In the genomic region with DNA sequence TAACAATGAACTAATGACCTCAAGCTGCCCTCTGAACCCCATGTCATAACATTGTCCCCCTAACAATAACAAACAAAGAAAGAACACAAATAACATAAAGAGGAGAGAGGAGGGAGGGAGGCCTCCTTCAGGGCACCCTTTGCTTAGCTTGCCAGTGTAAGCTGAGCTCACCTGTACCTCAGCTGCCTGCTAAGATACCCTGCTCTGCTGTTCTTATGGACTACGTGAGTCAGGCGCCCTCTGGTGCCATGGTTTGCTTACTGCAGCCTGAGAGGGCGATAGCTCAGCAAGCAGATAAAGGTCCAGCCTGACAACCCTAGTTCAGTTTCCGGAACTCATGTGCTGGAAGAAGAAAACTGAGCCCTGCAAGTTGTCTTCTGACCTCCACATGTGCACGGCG, we compare ENCODE assay signal across 8 mouse cellular contexts.
DNase-seq lines count a peak whose midpoint lies in the region; ATAC-seq and TF ChIP-seq lines count a peak whose summit lies in the region.

No protein-coding gene starts in this region.

- H3K4me2 ChIP-seq in hindbrain, embryonic 11.5 days (replicated peaks; ENCODE audit: low read depth, low read length): no peak overlapping the region
- no peak overlapping the region for H3K4me2 ChIP-seq in hindbrain, embryonic 16.5 days (ENCODE audit: low read length)
- H3K4me2 ChIP-seq in neural tube, embryonic 15.5 days: no peak overlapping the region

- peak; percentile 64 for DNase-seq in hindbrain, embryonic 11.5 days (ENCODE audit: low spot score)
- DNase-seq in 416B (ENCODE audit: low read depth): peak; percentile 58
- peak; percentile 70 for DNase-seq in kidney, adult 9 months
- peak; percentile 37 for DNase-seq in retina, postnatal 7 days (ENCODE audit: low read depth, low spot score)
- DNase-seq in frontal cortex, postnatal 14 days (ENCODE audit: low spot score in 2 of 2): no peak

- no peaks in the 10 kb centered on the region for H3K9me3 ChIP-seq in hindbrain, embryonic 11.5 days (ENCODE audit: control insufficient read depth, low read length)
- H3K9me3 ChIP-seq in hindbrain, embryonic 16.5 days (ENCODE audit: control insufficient read depth, low read length): no peaks in the 10 kb centered on the region
- H3K9me3 ChIP-seq in E14TG2a.4 (ENCODE audit: low read length): no peaks in the 10 kb centered on the region
- no peaks in the 10 kb centered on the region for H3K9me3 ChIP-seq in neural tube, embryonic 15.5 days (replicated peaks)

- WGBS in hindbrain, embryonic 11.5 days: 70% methylated on average over 6 of the region's 6 CpGs
- 69% methylated on average over 6 of the region's 6 CpGs for WGBS in hindbrain, embryonic 16.5 days
- 74% methylated on average over 6 of the region's 6 CpGs for WGBS in neural tube, embryonic 15.5 days

- no peaks in the 10 kb centered on the region for H3K4me1 ChIP-seq in hindbrain, embryonic 11.5 days (replicated peaks; ENCODE audit: control insufficient read depth, insufficient read depth, low read length)
- H3K4me1 ChIP-seq in hindbrain, embryonic 16.5 days (ENCODE audit: control insufficient read depth, insufficient read depth, low read depth, low read length): no peaks in the 10 kb centered on the region; the same call in 1 of the 2 replicates
- H3K4me1 ChIP-seq in E14TG2a.4 (replicated peaks; ENCODE audit: low read depth, low read length): peaks cover 36% of the 10 kb centered on the region
- peaks cover 5% of the 10 kb centered on the region for H3K4me1 ChIP-seq in neural tube, embryonic 15.5 days

- peak; percentile 86 for TF ChIP-seq CTCF in E14TG2a.4 (conservative IDR thresholded peaks at IDR 0.05; ENCODE audit: low read length)

- H3K36me3 ChIP-seq in hindbrain, embryonic 11.5 days (ENCODE audit: control insufficient read depth, insufficient read depth, low read length): no peaks in the 10 kb centered on the region
- no peaks in the 10 kb centered on the region for H3K36me3 ChIP-seq in hindbrain, embryonic 16.5 days (ENCODE audit: control insufficient read depth, insufficient read depth, low read length)
- H3K36me3 ChIP-seq in E14TG2a.4 (ENCODE audit: insufficient read depth, low read length): no peaks in the 10 kb centered on the region
- H3K36me3 ChIP-seq in neural tube, embryonic 15.5 days: no peaks in the 10 kb centered on the region

- no peak overlapping the region for H3K4me3 ChIP-seq in hindbrain, embryonic 11.5 days (ENCODE audit: low read depth, low read length)
- H3K4me3 ChIP-seq in hindbrain, embryonic 16.5 days (ENCODE audit: low read length): no peak overlapping the region
- H3K4me3 ChIP-seq in E14TG2a.4 (replicated peaks; ENCODE audit: low read length): no peak overlapping the region
- no peak overlapping the region for H3K4me3 ChIP-seq in neural tube, embryonic 15.5 days (replicated peaks)

- H3K27ac ChIP-seq in hindbrain, embryonic 11.5 days (ENCODE audit: low read depth, low read length): no peak overlapping the region
- no peak overlapping the region for H3K27ac ChIP-seq in hindbrain, embryonic 16.5 days (ENCODE audit: low read depth, low read length)
- H3K27ac ChIP-seq in neural tube, embryonic 15.5 days (replicated peaks): no peak overlapping the region

- no peaks in the 10 kb centered on the region for H3K27me3 ChIP-seq in hindbrain, embryonic 11.5 days (ENCODE audit: control insufficient read depth, insufficient read depth, low read length)
- no peaks in the 10 kb centered on the region for H3K27me3 ChIP-seq in hindbrain, embryonic 16.5 days (replicated peaks; ENCODE audit: control insufficient read depth, insufficient read depth, low read length)
- no peaks in the 10 kb centered on the region for H3K27me3 ChIP-seq in E14TG2a.4 (ENCODE audit: insufficient read depth, low read length)
- no peaks in the 10 kb centered on the region for H3K27me3 ChIP-seq in neural tube, embryonic 15.5 days (replicated peaks)

- ATAC-seq in hindbrain, embryonic 11.5 days (ENCODE audit: low FRiP score): no peak
- ATAC-seq in hindbrain, embryonic 16.5 days: no peak
- ATAC-seq in neural tube, embryonic 15.5 days (ENCODE audit: low FRiP score): no peak

- H3K9ac ChIP-seq in hindbrain, embryonic 11.5 days (ENCODE audit: low read depth, low read length): no peak overlapping the region
- no peak overlapping the region for H3K9ac ChIP-seq in hindbrain, embryonic 16.5 days (ENCODE audit: low read depth, low read length)
- H3K9ac ChIP-seq in neural tube, embryonic 15.5 days (replicated peaks): no peak overlapping the region

Comparison
In these comparisons a context has a peak if more than half of its experiments do, and no peak if none do; other contexts are left out.
1. DNase-seq: peak in hindbrain, embryonic 11.5 days (single experiment), 416B (single experiment), kidney, adult 9 months (single experiment) and retina, postnatal 7 days (single experiment); none in frontal cortex, postnatal 14 days (0 of 2).